Mouse (Mus musculus) central nervous system, embryonic 11.5 days (tissue): ENCODE results near the gene Cyp2c67. TPM values are rescaled to one million over a fixed set of nuclear protein-coding genes. Genes with fewer than 3 reads are reported as not detected.

ENCODE experiments used
- polyA plus RNA-seq: library from polyadenylated mRNA; depleted of rRNA; stranded (reverse); fragments of >200 nt; gene quantifications from 2 replicates; pipeline ENCODE4 v1.2.3, GENCODE M21; 2012; rRNA removed

The Cyp2c67 gene
- 0.04 and 0.06 TPM in 2 replicates for polyA plus RNA-seq

GRCm38 (mm10) chr19:39648938-39649337 is at the start of gene Cyp2c67:
Gene Cyp2c67, minus strand, starts transcription at chr19:39649051.

Other genes starting within 250 kb of the Cyp2c67 start
- not detected in 2 replicates for gene Cyp2c38, start 186.0 kb downstream of the Cyp2c67 start, polyA plus RNA-seq
- gene Cyp2c39, start 138.2 kb downstream of the Cyp2c67 start, polyA plus RNA-seq: not detected in 2 replicates
- 1.3 and 2.3 TPM in 2 replicates for gene Cyp2c68, start 92.0 kb upstream of the Cyp2c67 start, polyA plus RNA-seq
- not detected in 2 replicates for gene Cyp2c40, start 163.8 kb upstream of the Cyp2c67 start, polyA plus RNA-seq
- gene Cyp2c69, start 237.7 kb upstream of the Cyp2c67 start, polyA plus RNA-seq: not detected in 2 replicates